Mouse (Mus musculus) embryo, embryonic 10 days (tissue): ENCODE data around the gene Fos.

Experiments used
- DNase-seq: peaks from one replicate; pipeline ENCODE4 v3.0.0-alpha.2; 2015; ENCODE audit warnings: low spot score

Gene Fos

GRCm38 (mm10) chr12:85461913-85462663 lies 11.6 kb upstream of the Fos start:
- no peak for DNase-seq

GRCm38 (mm10) chr12:85462802-85463201 lies 10.9 kb upstream of the Fos start:
- DNase-seq, result no peak

- DNase-seq, result no peak
Measured at GRCm38 (mm10) chr12:85464431-85464830, 9.3 kb upstream of the Fos start.

- DNase-seq, result no peak
Measured at GRCm38 (mm10) chr12:85464902-85465301, 8.8 kb upstream of the Fos start.

GRCm38 (mm10) chr12:85467854-85468253 lies 5.8 kb upstream of the Fos start:
- no peak for DNase-seq

- DNase-seq, result no peak
Measured at GRCm38 (mm10) chr12:85468666-85469065, 5.0 kb upstream of the Fos start.

GRCm38 (mm10) chr12:85471920-85472655 lies 1.6 kb upstream of the Fos start:
- peak; percentile 86 for DNase-seq

GRCm38 (mm10) chr12:85472656-85473410 lies 857 bp upstream of the Fos start:
- peak; percentile 51 for DNase-seq

- peak; percentile 52 for DNase-seq
Measured at GRCm38 (mm10) chr12:85474298-85475231, 875 bp downstream of the Fos start.

- DNase-seq, result no peak
Measured at GRCm38 (mm10) chr12:85475232-85475919, 1.7 kb downstream of the Fos start.

- DNase-seq, result no peak
Measured at GRCm38 (mm10) chr12:85475920-85476828, 2.5 kb downstream of the Fos start.

- DNase-seq, result no peak
Measured at GRCm38 (mm10) chr12:85477219-85477618, 3.5 kb downstream of the Fos start.

- no peak for DNase-seq
Measured at GRCm38 (mm10) chr12:85477804-85478203, 4.1 kb downstream of the Fos start.

GRCm38 (mm10) chr12:85478696-85479095 lies 5.0 kb downstream of the Fos start:
- DNase-seq, result no peak

GRCm38 (mm10) chr12:85479190-85479589 lies 5.5 kb downstream of the Fos start:
- DNase-seq, result no peak

GRCm38 (mm10) chr12:85483155-85483554 lies 9.5 kb downstream of the Fos start:
- DNase-seq, result peak; percentile 46

- DNase-seq, result no peak
Measured at GRCm38 (mm10) chr12:85484655-85485054, 11.0 kb downstream of the Fos start.

- peak; percentile 92 for DNase-seq
Measured at GRCm38 (mm10) chr12:85485890-85486765, 12.4 kb downstream of the Fos start.

- peak; percentile 19 for DNase-seq
Measured at GRCm38 (mm10) chr12:85486766-85487069, 13.0 kb downstream of the Fos start.
